Mouse (Mus musculus): ENCODE data around the gene Grasp. TPM values are rescaled to one million over a fixed set of nuclear protein-coding genes. Genes with fewer than 3 reads are reported as not detected.

Gene Grasp
- total RNA-seq, 2 experiments from 2014 or later, result 89.7 to 107 TPM

DNA sequence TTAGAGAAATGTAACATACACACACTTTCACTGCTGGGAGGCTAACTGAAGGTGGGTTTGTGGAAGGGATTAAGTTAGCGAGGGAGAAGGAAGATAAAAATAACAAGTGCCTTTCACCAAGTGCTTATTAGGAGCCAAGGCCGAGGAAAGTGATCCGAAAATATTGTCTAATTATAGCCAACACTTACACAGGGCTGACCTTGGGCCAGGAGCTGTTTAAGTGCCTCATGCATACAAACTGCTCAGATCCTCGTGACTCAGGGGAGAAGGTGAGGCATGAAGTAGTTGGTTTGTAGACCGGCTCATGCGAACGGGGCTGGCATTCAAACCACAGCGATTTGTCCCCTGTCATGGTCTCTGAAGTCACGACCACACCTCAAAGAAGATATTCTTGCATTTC, 17.2 kb downstream of the Grasp start:
- intact Hi-C loops (cut with DNase I), result no loop called here
- peak overlapping the region; percentile 84 for H3K27ac ChIP-seq
- no peak for DNase-seq (ENCODE audit: extremely low spot score in 1 of 2, low spot score in 2 of 2)

DNA sequence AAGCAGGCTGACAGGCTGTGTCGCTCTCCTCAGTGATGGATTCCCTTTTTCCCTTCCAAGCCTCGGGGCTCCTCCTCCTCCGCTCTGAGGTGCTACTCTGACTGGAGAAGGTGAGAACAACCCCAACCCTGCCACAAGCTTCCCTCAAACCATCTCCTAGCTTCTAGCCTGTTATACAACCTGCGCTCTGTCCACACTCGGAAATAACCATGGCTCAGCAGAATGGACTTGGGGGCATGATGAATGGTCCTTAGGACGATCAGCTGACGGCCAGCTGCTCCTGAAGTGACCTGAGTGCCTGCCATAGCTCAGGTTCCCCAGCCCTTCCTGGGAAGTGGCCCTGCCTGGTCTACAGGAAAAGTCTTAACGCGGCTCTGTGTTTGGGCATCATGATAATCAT, 17.9 kb downstream of the Grasp start:
- H3K4me3 ChIP-seq, result no peak overlapping the region
- H3K27ac ChIP-seq, result no peak overlapping the region
- intact Hi-C loops (cut with DNase I), result no loop called here
- no peak for DNase-seq (ENCODE audit: extremely low spot score in 1 of 2, low spot score in 2 of 2)
- no peak for TF ChIP-seq CTCF (IDR thresholded peaks at IDR 0.05)

More for the DNA sequence above, 17.2 kb downstream of the Grasp start:
- TF ChIP-seq CTCF (IDR thresholded peaks at IDR 0.05), result no peak
- H3K4me3 ChIP-seq, result peak overlapping the region; percentile 46

DNA sequence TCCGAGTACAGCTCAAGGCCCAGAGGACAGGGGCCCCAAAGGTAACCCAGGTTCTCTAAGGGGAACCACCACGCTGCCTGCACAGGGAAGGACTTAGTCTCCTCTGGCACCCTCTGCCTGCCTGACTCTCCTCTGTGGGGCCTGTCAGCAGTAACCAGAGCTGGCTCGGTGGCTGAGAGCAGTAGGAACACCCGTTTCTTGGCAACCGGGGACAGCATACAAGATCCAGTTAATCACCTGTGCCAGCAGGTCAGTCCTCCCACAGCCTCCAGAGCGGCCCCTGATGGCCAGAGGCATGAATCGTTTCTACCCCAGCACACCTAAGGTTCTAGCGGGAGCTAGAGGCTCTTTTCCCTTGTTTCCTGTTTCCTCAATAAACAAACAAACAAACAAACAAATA, 18.7 kb downstream of the Grasp start:
- H3K27ac ChIP-seq, result no peak overlapping the region
- no peak overlapping the region for H3K4me3 ChIP-seq
- TF ChIP-seq CTCF (IDR thresholded peaks at IDR 0.05), result peak; percentile 24
- DNase-seq (ENCODE audit: extremely low spot score in 1 of 2, low spot score in 2 of 2), result no peak
- intact Hi-C loops (cut with DNase I), result no loop called here

DNA sequence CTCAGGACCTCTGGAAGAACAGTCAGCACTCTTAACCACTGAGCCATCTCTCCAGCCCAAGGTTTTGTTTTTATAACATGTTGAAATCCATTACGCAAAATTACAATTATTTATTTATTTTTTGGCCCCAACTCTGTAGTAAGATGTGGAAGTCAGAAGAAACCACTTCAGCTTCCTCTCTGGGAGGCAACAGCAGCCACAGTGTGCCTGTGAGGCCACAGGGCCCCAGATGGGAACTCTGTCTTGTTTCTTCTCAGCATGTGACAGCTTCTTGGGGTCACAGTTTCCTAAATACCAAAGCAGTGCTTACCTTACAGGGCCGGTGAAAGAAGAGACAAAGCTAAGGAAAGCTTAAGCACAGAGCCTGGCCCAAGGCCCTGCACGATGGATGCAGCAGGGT, 20.0 kb downstream of the Grasp start:
- H3K4me3 ChIP-seq, result no peak overlapping the region
- no peak overlapping the region for H3K27ac ChIP-seq
- DNase-seq (ENCODE audit: extremely low spot score in 1 of 2, low spot score in 2 of 2), result no peak
- intact Hi-C loops (cut with DNase I), result no loop called here
- no peak for TF ChIP-seq CTCF (IDR thresholded peaks at IDR 0.05)

DNA sequence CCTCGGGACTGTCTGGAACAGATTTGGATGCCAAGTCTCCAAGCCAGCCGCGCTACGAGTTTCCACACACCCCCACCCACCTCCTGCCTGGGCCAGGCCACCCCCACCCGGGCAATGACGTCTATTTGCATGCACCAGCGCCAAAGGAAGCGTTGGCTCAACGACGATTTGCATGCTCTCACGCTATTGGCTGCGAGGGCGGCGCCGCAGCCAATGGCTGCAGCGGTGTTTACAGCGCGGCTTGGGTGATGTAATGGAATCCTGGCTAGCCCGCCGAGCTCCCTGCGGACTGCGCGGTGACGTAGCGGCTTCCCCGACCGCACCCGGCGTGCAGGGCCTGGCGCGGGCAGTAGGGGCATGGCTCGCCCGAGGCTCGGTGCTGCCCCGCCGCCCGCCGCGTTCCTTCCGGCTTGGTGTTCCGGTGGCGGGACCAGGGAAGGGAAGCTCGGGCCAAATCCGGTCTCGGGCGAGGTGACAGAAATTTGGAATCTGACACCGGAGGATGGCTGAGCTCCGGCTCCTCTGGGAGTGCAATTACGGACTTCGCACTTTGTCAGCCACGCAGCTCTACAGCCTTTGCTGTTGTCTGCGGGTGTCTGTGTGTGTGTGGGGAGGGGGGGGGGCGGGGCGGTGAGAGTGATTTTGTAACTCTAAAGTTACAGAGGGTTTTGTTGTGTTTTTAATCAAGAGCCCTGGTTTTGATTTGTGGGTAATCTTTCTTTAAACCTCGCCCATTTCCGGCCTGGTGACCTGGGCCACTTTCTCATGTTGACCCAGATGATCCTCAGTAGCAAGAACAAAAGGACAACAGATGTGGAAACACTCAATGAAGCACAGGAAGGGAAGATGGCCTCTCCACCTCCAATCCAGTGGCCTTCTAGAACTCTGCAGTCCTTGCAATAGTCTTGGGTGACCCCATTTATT, 22.5 kb downstream of the Grasp start:
- Histone ChIP-seq H3K27ac (peak overlapping the region; percentile 97), H3K4me3 (peak overlapping the region; percentile 62)
- intact Hi-C loops (cut with DNase I), result loop anchor here (1.0 kb wide), 1 partner anchor 20 kb away; no protein-coding TSS in a partner anchor
- TF ChIP-seq CTCF (IDR thresholded peaks at IDR 0.05), result peak; percentile 51
- DNase-seq (ENCODE audit: extremely low spot score in 1 of 2, low spot score in 2 of 2), result peak; percentile 93 to 96

DNA sequence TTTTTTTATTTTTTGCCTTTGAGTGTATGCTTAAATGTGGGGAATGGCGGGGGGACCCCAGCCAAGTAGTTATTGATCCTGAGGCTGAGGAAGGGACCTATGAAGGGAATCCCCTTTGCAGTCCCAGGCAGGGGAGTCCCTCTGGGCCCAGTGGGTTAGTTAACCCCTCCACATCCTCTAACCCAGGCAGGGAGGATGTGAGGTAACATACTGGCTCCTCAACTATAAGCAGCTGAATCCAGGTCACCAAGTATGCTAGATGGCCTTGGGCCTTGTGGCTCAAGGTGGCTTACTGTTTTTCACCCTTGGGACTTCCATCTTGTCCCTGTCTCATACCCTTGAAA, 23.1 kb downstream of the Grasp start:
- H3K4me3 ChIP-seq, result peak overlapping the region; percentile 62
- peak overlapping the region; percentile 97 for H3K27ac ChIP-seq
- DNase-seq (ENCODE audit: extremely low spot score in 1 of 2, low spot score in 2 of 2), result no peak
- TF ChIP-seq CTCF (IDR thresholded peaks at IDR 0.05), result no peak
- intact Hi-C loops (cut with DNase I), result no loop called here

DNA sequence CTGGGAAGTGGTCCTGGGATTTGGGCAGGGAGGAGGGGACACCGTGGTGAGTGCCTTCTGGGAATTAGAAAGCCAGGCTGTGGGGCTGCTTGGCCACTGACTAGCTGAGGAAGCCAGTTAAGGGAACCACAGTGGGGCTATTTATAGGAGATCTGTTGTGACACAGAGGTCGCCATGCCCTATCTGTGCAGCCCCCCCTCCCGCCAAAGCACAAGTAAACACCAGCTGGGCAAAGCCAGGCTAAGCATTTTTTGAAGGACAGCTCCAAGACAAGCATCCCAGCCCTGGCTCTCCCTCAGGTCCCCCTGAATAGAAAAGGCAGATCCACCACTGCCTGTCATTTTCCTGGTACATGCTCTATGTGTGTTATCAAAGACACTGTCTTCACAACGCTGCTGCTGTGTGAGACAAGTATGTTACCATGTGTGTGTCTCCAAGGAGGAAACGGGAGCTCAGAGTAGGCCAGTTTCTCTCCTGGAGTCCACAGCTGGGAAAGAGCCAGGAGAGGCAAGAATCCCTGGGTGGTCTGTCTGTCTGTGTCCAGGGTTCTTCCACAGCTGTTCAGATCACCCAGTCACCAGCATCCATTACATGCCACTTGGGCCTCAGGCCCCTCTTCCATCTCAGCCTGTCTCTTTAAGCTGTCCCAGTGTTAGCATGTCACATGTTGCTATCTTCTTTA, 24.2 kb downstream of the Grasp start:
- DNase-seq (ENCODE audit: extremely low spot score in 1 of 2, low spot score in 2 of 2), result no peak
- peak overlapping the region; percentile 78 for H3K27ac ChIP-seq
- TF ChIP-seq CTCF (IDR thresholded peaks at IDR 0.05), result no peak
- no peak overlapping the region for H3K4me3 ChIP-seq
- intact Hi-C loops (cut with DNase I), result no loop called here

DNA sequence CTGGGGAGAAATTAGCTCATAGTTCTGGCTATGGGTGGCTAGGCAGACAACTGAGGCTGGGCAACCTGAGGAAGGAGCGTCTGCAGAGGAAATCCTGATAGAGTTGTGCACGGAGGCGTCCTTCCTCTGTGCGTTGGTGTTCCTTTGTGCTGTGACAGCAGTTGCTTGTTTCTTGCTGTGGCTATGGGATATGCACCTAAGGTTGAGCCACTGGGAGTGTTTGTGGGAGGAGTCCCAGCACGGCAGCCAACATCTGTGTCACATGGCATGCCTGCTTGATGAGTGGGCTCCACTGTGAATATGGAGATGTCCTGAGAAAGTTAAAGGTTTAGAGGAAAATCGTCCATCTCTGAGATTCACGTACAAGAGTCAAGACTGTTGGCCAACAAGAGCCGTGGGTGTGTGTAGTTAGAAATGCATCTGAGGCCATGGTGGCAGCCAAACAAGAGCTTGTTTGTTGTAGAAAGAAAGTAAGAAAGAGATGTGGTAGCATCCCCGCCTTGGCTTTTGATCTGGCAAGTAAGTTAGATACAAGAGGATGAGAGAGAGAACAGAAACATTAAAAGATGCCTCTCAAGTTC, 26.3 kb downstream of the Grasp start:
- Histone ChIP-seq H3K27ac (no peak overlapping the region; the same call in 1 of the 2 replicates), H3K4me3 (no peak overlapping the region)
- intact Hi-C loops (cut with DNase I), result no loop called here
- no peak for TF ChIP-seq CTCF (IDR thresholded peaks at IDR 0.05)
- DNase-seq (ENCODE audit: extremely low spot score in 1 of 2, low spot score in 2 of 2), result no peak

DNA sequence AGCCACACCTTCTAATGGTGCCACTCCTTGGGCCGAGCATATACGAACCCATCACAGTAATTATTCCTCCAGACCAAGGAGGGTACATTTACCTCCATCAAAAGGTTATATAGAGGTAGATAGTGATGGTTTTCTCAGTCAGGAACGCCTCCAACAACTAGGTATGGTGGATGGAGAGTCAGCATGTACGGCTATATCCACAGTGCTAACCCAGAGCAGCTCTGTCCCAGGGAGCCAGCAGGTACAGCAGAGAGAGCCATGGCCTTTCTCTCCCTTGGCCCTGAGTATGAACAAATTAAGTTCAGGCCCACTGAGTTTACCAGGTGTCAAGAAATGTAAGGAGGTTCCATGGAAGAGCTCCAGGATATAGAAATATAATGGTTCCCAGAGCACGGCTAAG, 27.9 kb downstream of the Grasp start:
- TF ChIP-seq CTCF (IDR thresholded peaks at IDR 0.05), result no peak
- no peak for DNase-seq (ENCODE audit: extremely low spot score in 1 of 2, low spot score in 2 of 2)
- Histone ChIP-seq H3K4me3 (no peak overlapping the region), H3K27ac (no peak overlapping the region)
- intact Hi-C loops (cut with DNase I), result no loop called here

DNA sequence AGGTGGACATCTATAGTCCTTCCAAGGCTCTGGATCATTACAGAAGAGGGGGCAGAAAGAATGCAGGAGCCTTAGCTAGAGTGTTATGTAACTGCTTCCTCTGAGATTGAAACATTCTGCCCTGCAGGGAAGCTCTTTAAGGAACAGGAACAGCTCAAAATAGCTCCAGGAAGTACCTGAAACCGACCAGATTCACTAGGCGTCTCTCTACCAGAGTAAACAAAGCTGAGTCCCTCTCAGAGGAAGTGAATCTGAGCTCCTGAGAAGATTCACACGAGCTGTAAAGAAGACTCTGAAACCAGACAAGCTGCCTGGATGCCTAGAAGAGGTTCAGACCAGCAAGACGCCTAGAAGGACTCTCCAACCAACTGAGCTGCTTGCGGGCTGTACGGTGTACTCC, 28.6 kb downstream of the Grasp start:
- peak overlapping the region; percentile 97; the same call in 1 of the 2 replicates for H3K27ac ChIP-seq
- no peak for DNase-seq (ENCODE audit: extremely low spot score in 1 of 2, low spot score in 2 of 2)
- TF ChIP-seq CTCF (IDR thresholded peaks at IDR 0.05), result no peak
- H3K4me3 ChIP-seq, result no peak overlapping the region
- intact Hi-C loops (cut with DNase I), result no loop called here

DNA sequence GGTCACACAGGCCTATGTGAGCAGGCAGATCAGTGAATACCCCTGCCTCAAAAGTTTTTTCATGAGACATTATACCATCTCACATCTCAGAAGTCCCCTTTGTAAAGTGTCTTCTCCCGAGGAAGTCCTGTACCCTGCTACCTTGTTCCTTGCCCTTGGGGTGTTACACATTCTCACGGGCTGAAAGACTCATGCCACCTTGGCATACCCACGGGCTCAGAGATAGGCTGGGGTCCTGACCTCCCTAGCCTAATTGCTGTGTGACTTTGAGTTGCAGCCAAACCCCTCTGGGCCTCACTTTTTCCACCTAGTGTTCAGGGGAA, 29.5 kb downstream of the Grasp start:
- H3K27ac ChIP-seq, result peak overlapping the region; percentile 97
- intact Hi-C loops (cut with DNase I), result no loop called here
- DNase-seq (ENCODE audit: extremely low spot score in 1 of 2, low spot score in 2 of 2), result no peak
- no peak for TF ChIP-seq CTCF (IDR thresholded peaks at IDR 0.05)
- H3K4me3 ChIP-seq, result peak overlapping the region; percentile 69

All from left cerebral cortex, adult 2 months (tissue).